Mouse (Mus musculus): ENCODE measurements around the gene Tcta.

DNA sequence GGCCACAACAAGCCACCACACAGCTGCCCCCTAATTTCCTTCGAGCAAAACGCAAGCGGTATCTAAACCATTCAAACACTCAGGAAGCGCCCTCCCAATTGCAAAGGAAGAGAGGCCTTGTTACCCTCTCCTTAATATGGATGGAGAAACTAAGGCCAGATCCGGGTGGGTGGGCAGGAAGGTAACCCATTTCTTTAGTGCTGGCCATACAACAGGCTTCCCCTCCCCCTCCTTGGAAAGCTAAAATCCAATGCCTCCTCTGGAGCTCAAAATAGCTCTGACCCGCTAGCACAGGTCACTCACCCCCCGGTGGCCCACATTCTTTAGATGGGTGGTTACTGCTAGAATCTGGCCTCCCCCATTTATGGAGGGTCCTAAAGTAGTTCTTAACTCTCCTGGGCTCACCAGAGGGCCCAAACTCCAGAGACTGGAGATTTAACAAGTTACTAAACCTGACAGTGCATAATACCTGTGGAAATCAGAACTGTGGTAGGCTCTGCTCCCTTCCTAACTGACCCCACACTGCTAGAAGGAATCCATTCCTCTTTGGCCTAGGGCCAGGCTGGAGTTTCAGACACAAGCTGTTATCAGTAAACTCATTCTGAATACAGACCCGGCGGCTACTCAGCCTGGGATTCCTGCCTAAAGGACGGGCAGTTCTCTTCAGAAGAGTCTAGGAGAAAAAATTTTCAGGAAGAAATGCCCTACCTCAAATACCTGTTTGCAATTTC lies 41.6 kb downstream of the Tcta start:
- TF ChIP-seq POLR2A (IDR thresholded peaks at IDR 0.05; ENCODE audit: extremely low read depth, insufficient read depth, low read length) (no peak), CTCF (IDR thresholded peaks at IDR 0.05; ENCODE audit: low read depth, low read length) (no peak)
